Mouse (Mus musculus) forebrain, embryonic 12.5 days (tissue): ENCODE data around the gene Ptprm. TPM values are rescaled to one million over a fixed set of nuclear protein-coding genes. Genes with fewer than 3 reads are reported as not detected.

Source experiments
- ATAC-seq: fragments of 200-750 bp; cut with Nextera tagmentation; 2 replicates; pipeline ENCODE4 v1.8.0; 2017; ENCODE audit warnings: moderate TSS enrichment; ENCODE audit not compliant: low FRiP score
- H3K27ac ChIP-seq: fragments of 300-500 bp; sonication (generic); 2 replicates; pipeline ENCODE4 v1.5.1; 2016; ENCODE audit warnings: mild to moderate bottlenecking
- H3K27me3 ChIP-seq: fragments of 300-500 bp; sonication (generic); 2 replicates; pipeline ENCODE4 v1.6.1; 2016; ENCODE audit warnings: mild to moderate bottlenecking
- H3K36me3 ChIP-seq: fragments of 300-500 bp; sonication (generic); replicated peaks from 2 replicates; pipeline ENCODE4 v1.6.1; 2016; ENCODE audit warnings: mild to moderate bottlenecking
- H3K4me1 ChIP-seq: fragments of 300-500 bp; sonication (generic); 2 replicates; pipeline ENCODE4 v1.6.1; 2016
- H3K4me2 ChIP-seq: fragments of 300-500 bp; sonication (generic); 2 replicates; pipeline ENCODE4 v1.6.1; 2016; ENCODE audit warnings: mild to moderate bottlenecking, moderate library complexity
- H3K4me3 ChIP-seq: fragments of 300-500 bp; sonication (generic); replicated peaks from 2 replicates; pipeline ENCODE4 v1.5.1; 2016; ENCODE audit warnings: mild to moderate bottlenecking
- H3K9ac ChIP-seq: fragments of 300-500 bp; sonication (generic); 2 replicates; pipeline ENCODE4 v1.6.1; 2016; ENCODE audit warnings: mild to moderate bottlenecking
- H3K9me3 ChIP-seq: fragments of 300-500 bp; sonication (generic); 2 replicates; pipeline ENCODE4 v1.6.1; 2016
- WGBS: fragments of 180-500 bp; shearing (Covaris S2); methylation state at CpG from one replicate; pipeline ENCODE4 v1.1.7; 2016; 5-methylcytosine and 5-hydroxymethylcytosine counted together
- polyA plus RNA-seq: library from polyadenylated mRNA; unstranded; fragments of >200 nt; fragmentation: Nextera tagmentation; extraction: Ambion mirVana; gene quantifications from 2 replicates; pipeline ENCODE4 v1.2.1, GENCODE M21; 2016

The Ptprm gene
- polyA plus RNA-seq, 1 experiment from 2014 or later, result 8.8 TPM

- H3K4me2 ChIP-seq, result no peak overlapping the region
- no peaks in the 10 kb centered on the region for H3K36me3 ChIP-seq
- H3K9ac ChIP-seq, result no peak overlapping the region
- no peak overlapping the region for H3K4me3 ChIP-seq
- H3K27ac ChIP-seq, result no peak overlapping the region
- H3K27me3 ChIP-seq, result no peaks in the 10 kb centered on the region
- no peak for ATAC-seq
- no peaks in the 10 kb centered on the region for H3K4me1 ChIP-seq
- WGBS, result 79% methylated on average over 12 of the region's 12 CpGs
- H3K9me3 ChIP-seq, result no peaks in the 10 kb centered on the region
Observed at GRCm38 (mm10) chr17:67138981-67139380, 215.3 kb downstream of the Ptprm start.

DNA sequence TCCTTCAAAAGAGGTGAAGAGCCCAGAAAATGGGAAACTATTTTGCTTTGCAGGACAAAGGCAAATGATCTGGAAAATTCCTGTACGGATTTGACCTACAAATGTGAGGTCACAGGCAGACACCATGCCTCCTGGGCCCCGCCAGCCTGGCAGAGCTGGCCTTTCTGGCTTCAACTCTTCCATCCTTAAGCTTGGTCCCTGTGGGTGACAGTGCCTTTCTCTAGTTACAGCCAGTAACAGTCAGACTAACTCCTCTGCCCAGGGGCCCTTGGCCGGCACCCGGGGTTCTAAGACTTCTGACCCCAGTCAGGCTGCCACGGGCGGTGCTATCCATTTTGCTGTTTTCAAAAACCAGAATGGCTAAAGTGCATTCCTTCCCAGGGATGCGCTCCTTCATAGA, 217.4 kb downstream of the Ptprm start:
- no peaks in the 10 kb centered on the region for H3K36me3 ChIP-seq
- H3K27me3 ChIP-seq, result no peaks in the 10 kb centered on the region
- peaks cover 8% of the 10 kb centered on the region; the same call in 1 of the 2 replicates for H3K4me1 ChIP-seq
- no peak overlapping the region for H3K9ac ChIP-seq
- no peak overlapping the region for H3K27ac ChIP-seq
- no peaks in the 10 kb centered on the region for H3K9me3 ChIP-seq
- whole genome bisulfite sequencing, result 82% methylated on average over 7 of the region's 7 CpGs
- no peak overlapping the region for H3K4me3 ChIP-seq
- H3K4me2 ChIP-seq, result no peak overlapping the region
- no peak for ATAC-seq

GRCm38 (mm10) chr17:67136421-67136820, 217.8 kb downstream of the Ptprm start:
- no peak for ATAC-seq
- H3K9ac ChIP-seq, result no peak overlapping the region
- H3K4me3 ChIP-seq, result no peak overlapping the region

DNA sequence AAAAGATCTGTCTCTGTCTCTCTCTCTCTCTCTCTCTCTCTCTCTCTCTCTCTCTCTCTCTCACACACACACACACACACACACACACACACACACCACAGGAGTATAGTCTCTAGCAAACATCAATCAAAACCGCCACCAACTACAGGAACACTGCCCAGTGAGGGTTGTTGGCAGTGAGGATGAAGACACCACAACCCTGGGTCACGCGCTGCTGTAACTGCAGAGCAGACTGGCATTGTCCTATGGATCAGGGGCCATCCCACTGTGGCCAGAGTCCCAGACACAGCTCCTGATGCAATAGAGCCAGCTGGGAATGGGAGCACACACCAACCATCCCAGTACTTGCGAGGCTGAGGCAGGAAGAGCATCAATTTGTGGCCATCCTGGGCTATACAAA, 220.0 kb downstream of the Ptprm start:
- 87% methylated on average over 4 of the region's 4 CpGs for WGBS
- ATAC-seq, result no peak
- Histone ChIP-seq H3K4me2 (no peak overlapping the region), H3K36me3 (no peaks in the 10 kb centered on the region), H3K4me3 (no peak overlapping the region), H3K9ac (no peak overlapping the region), H3K9me3 (no peaks in the 10 kb centered on the region), H3K27me3 (no peaks in the 10 kb centered on the region), H3K27ac (no peak overlapping the region), H3K4me1 (peaks cover 8% of the 10 kb centered on the region; the same call in 1 of the 2 replicates)

More at GRCm38 (mm10) chr17:67136421-67136820, 217.8 kb downstream of the Ptprm start:
- Histone ChIP-seq H3K9me3 (no peaks in the 10 kb centered on the region), H3K4me2 (no peak overlapping the region), H3K4me1 (peaks cover 8% of the 10 kb centered on the region; the same call in 1 of the 2 replicates), H3K27me3 (no peaks in the 10 kb centered on the region), H3K36me3 (no peaks in the 10 kb centered on the region), H3K27ac (no peak overlapping the region)
- WGBS, result 77% methylated on average over 8 of the region's 8 CpGs

DNA sequence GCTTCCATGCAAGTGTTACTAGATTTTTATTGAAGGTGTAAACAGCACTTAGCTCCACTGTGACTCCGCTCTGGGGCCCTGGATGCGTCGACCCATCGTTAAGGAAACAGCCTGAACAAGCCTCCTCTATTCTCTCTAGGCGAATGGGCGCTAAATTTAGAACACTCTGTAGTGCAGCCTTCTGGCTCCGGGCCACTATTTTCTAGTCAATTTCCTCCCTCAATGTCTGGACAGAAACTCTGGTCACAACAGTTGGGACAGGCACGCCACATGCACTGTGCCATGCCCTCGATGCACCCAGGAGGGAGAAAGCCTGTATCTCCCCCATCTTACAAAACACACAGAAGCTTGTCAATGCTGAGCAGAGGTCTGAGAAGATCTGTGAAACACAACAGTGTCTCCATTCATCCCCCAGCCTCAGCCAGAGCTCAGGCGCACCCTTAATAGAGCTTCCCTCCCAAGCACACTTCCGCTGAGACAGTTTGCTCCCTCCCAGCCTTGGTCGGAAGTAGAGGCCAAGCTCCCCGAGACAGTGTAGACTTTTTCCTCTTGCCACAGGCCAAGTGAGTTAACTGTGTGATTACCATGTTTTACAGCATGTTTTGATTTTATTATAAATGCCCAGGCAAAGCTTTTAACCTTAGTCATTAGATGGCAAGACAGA, 220.7 kb downstream of the Ptprm start:
- ATAC-seq, result peak; percentile 30; the same call in 1 of the 2 replicates
- H3K36me3 ChIP-seq, result no peaks in the 10 kb centered on the region

DNA sequence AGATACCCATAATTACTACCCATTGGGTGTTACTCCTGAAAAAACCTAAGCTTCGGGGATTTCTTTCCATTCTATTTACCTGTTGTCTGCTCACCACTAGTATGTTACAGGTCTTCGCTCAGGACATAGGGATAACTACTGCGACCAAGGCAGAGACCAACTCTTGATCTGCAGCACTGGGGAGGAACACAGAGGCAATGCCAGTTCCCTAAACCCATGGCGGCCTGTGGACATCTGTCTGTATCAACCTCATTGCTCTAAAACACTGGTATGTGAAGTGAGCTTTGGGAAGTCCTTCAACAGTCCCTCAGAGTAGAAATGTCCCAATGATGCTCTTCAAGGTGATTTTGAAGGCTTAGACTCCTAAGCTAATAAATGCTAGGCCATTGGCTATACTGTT, 221.2 kb downstream of the Ptprm start:
- no peak overlapping the region for H3K4me2 ChIP-seq
- no peaks in the 10 kb centered on the region for H3K36me3 ChIP-seq
- WGBS, result 92% methylated on average over 4 of the region's 4 CpGs
- peaks cover 8% of the 10 kb centered on the region; the same call in 1 of the 2 replicates for H3K4me1 ChIP-seq
- H3K9ac ChIP-seq, result no peak overlapping the region
- ATAC-seq, result no peak
- no peak overlapping the region for H3K4me3 ChIP-seq
- no peak overlapping the region for H3K27ac ChIP-seq
- H3K27me3 ChIP-seq, result no peaks in the 10 kb centered on the region
- H3K9me3 ChIP-seq, result no peaks in the 10 kb centered on the region

More for the DNA sequence above, 220.7 kb downstream of the Ptprm start:
- WGBS, result 48% methylated on average over 13 of the region's 13 CpGs
- peaks cover 8% of the 10 kb centered on the region; the same call in 1 of the 2 replicates for H3K4me1 ChIP-seq
- no peaks in the 10 kb centered on the region for H3K9me3 ChIP-seq
- H3K4me3 ChIP-seq, result no peak overlapping the region
- no peak overlapping the region for H3K27ac ChIP-seq
- H3K9ac ChIP-seq, result no peak overlapping the region
- H3K4me2 ChIP-seq, result no peak overlapping the region
- H3K27me3 ChIP-seq, result no peaks in the 10 kb centered on the region

- Histone ChIP-seq H3K27ac (no peak overlapping the region), H3K4me2 (no peak overlapping the region), H3K9me3 (no peaks in the 10 kb centered on the region), H3K9ac (no peak overlapping the region), H3K4me3 (no peak overlapping the region), H3K4me1 (no peaks in the 10 kb centered on the region), H3K36me3 (no peaks in the 10 kb centered on the region), H3K27me3 (no peaks in the 10 kb centered on the region)
- no peak for ATAC-seq
- WGBS, result 88% methylated on average over 7 of the region's 7 CpGs
Observed at GRCm38 (mm10) chr17:67127530-67127929, 226.7 kb downstream of the Ptprm start.

GRCm38 (mm10) chr17:67125596-67125995, 228.7 kb downstream of the Ptprm start:
- H3K9ac ChIP-seq, result no peak overlapping the region
- no peak for ATAC-seq
- H3K27me3 ChIP-seq, result no peaks in the 10 kb centered on the region
- no peaks in the 10 kb centered on the region for H3K9me3 ChIP-seq
- H3K36me3 ChIP-seq, result no peaks in the 10 kb centered on the region
- H3K4me1 ChIP-seq, result no peaks in the 10 kb centered on the region; the same call in 1 of the 2 replicates
- no peak overlapping the region for H3K27ac ChIP-seq
- H3K4me2 ChIP-seq, result no peak overlapping the region
- no peak overlapping the region for H3K4me3 ChIP-seq
- WGBS, result 75% methylated on average over 4 of the region's 4 CpGs

- H3K4me1 ChIP-seq, result no peaks in the 10 kb centered on the region; the same call in 1 of the 2 replicates
- H3K4me2 ChIP-seq, result no peak overlapping the region
- H3K9me3 ChIP-seq, result no peaks in the 10 kb centered on the region
- no peak overlapping the region for H3K4me3 ChIP-seq
- no peak overlapping the region for H3K27ac ChIP-seq
- WGBS, result 70% methylated on average over 5 of the region's 5 CpGs
- no peak for ATAC-seq
- no peak overlapping the region for H3K9ac ChIP-seq
- no peaks in the 10 kb centered on the region for H3K36me3 ChIP-seq
- no peaks in the 10 kb centered on the region for H3K27me3 ChIP-seq
Observed at GRCm38 (mm10) chr17:67124294-67124693, 230.0 kb downstream of the Ptprm start.

- H3K4me2 ChIP-seq, result no peak overlapping the region
- 91% methylated on average over 5 of the region's 5 CpGs for WGBS
- no peaks in the 10 kb centered on the region for H3K9me3 ChIP-seq
- ATAC-seq, result no peak
- no peak overlapping the region for H3K9ac ChIP-seq
- no peak overlapping the region for H3K27ac ChIP-seq
- no peaks in the 10 kb centered on the region for H3K27me3 ChIP-seq
- no peak overlapping the region for H3K4me3 ChIP-seq
- H3K4me1 ChIP-seq, result no peaks in the 10 kb centered on the region; the same call in 1 of the 2 replicates
- H3K36me3 ChIP-seq, result no peaks in the 10 kb centered on the region
Observed at GRCm38 (mm10) chr17:67123722-67124121, 230.5 kb downstream of the Ptprm start.

DNA sequence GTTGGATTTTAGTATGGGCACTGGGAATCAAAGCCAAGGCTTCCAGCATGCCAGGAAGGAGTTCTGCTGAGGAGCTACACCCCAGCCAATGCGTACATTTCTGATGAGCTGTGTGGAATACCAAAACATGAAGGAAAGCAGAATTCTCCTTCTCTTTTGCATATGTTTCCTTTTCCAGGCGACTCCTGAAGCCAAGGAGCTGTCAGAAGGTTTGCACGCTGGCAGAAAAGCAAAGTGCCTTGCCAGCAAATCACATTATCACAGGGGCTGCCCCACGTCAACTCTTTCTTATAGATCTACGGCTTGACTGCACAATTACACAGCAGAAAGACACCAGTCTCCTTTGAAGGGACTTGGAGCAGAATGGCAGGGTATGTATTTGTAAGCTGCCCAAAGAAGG, 233.4 kb downstream of the Ptprm start:
- 78% methylated on average over 5 of the region's 5 CpGs for WGBS
- no peak for ATAC-seq

DNA sequence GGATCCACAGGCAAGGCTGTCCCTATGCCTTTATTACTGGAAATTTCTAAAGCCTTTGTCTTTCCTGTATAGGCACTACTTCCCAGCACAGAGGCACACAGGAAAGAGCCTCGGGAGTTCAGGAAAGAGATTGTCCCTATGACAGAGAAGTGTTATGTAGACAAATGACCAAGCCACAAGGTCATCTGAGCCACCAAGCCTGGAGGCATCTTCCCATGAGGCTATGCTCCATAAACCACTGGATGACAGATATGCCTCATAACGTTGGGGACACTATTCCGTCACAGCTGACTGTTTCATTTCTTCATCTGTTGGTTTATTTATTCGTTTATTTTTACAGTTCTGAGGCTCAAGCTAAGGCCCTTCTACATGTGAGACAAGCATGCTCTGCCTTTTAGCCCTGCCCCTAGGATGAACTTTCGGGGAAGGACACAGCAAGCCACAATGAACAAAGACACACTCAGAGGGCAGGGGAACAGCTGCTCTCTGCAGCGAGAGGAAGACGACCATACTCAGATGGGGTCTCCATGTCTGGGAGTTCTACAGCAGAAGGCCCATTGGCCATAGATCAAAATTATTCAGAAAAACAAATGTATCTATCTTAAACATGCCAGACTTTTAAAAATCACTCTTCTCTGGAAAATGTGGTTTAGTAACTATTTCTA, 235.4 kb downstream of the Ptprm start:
- ATAC-seq, result no peak
- no peak overlapping the region for H3K9ac ChIP-seq
- H3K4me3 ChIP-seq, result no peak overlapping the region
- H3K27ac ChIP-seq, result no peak overlapping the region
- no peak overlapping the region for H3K4me2 ChIP-seq
- no peaks in the 10 kb centered on the region for H3K36me3 ChIP-seq
- WGBS, result 74% methylated on average over 7 of the region's 7 CpGs
- H3K27me3 ChIP-seq, result no peaks in the 10 kb centered on the region
- H3K4me1 ChIP-seq, result no peaks in the 10 kb centered on the region; the same call in 1 of the 2 replicates
- H3K9me3 ChIP-seq, result no peaks in the 10 kb centered on the region

More for the DNA sequence above, 233.4 kb downstream of the Ptprm start:
- Histone ChIP-seq H3K27me3 (no peaks in the 10 kb centered on the region), H3K4me1 (no peaks in the 10 kb centered on the region; the same call in 1 of the 2 replicates), H3K4me3 (no peak overlapping the region), H3K36me3 (no peaks in the 10 kb centered on the region), H3K9me3 (no peaks in the 10 kb centered on the region), H3K27ac (no peak overlapping the region), H3K4me2 (no peak overlapping the region), H3K9ac (no peak overlapping the region)

- H3K27me3 ChIP-seq, result no peaks in the 10 kb centered on the region
- H3K9me3 ChIP-seq, result no peaks in the 10 kb centered on the region
- H3K4me3 ChIP-seq, result no peak overlapping the region
- WGBS, result 97% methylated on average over 2 of the region's 2 CpGs
- no peak for ATAC-seq
- no peak overlapping the region for H3K4me2 ChIP-seq
- H3K36me3 ChIP-seq, result no peaks in the 10 kb centered on the region
- H3K27ac ChIP-seq, result no peak overlapping the region
- no peak overlapping the region for H3K9ac ChIP-seq
- no peaks in the 10 kb centered on the region for H3K4me1 ChIP-seq
Observed at GRCm38 (mm10) chr17:67114842-67115241, 239.4 kb downstream of the Ptprm start.
